8 mouse cellular contexts compared by ENCODE assay signal in the genomic region with DNA sequence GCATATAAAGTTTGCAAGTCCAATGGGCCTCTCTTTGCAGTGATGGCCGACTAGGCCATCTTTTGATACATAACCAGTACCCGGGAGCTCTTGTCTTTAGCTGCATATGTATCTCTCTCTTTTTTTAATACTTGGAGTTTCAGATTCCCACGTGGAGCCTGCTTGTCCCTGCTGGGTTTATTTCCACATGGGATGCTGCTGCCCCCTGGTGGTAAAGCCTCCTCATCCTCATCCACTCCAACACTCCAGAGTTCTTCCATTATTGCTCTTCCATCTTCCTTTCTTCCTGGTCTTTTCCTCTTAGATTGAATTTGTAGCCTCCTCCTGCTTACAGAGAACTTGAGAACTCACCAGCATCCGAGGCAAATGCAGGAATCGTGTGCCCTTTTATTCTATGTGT. TPM values are rescaled to one million over a fixed set of nuclear protein-coding genes. Genes with fewer than 3 reads are reported as not detected.
DNase-seq lines count a peak whose midpoint lies in the region; ATAC-seq and TF ChIP-seq lines count a peak whose summit lies in the region.
"Had no signal": no experiment of that assay in that cellular context is flagged by ENCODE, and none has a peak within 500 bp of the region (broad histone marks: within the 10 kb centered on the region; RNA-seq: fewer than 3 reads in every experiment).

No protein-coding gene starts in this region.

- no peak for TF ChIP-seq EP300 in liver, postnatal 0 days (IDR thresholded peaks at IDR 0.05; ENCODE audit: low read depth)

- no peaks in the 10 kb centered on the region for H3K4me1 ChIP-seq in bone marrow macrophage, adult 2 months (ENCODE audit: control insufficient read depth, insufficient read depth, low read length)
- H3K4me1 ChIP-seq in forebrain, embryonic 11.5 days (replicated peaks; ENCODE audit: control insufficient read depth, insufficient read depth, low read length) = no peaks in the 10 kb centered on the region
- no peaks in the 10 kb centered on the region for H3K4me1 ChIP-seq in liver, postnatal 0 days (ENCODE audit: insufficient read depth)
- H3K4me1 ChIP-seq: heart, embryonic 15.5 days had no signal

- 34% methylated on average over 5 of the region's 5 CpGs for WGBS in forebrain, embryonic 11.5 days
- WGBS in liver, postnatal 0 days (ENCODE audit: insufficient replicate concordance) = 27% methylated on average over 5 of the region's 5 CpGs

- ATAC-seq in forebrain, embryonic 11.5 days (replicated peaks; ENCODE audit: low FRiP score) = 0 out of 2 replicates have a peak, but pooled peaks have one; percentile 46
- ATAC-seq in liver, postnatal 0 days = no peak

- no peak overlapping the region for H3K4me2 ChIP-seq in forebrain, embryonic 11.5 days (ENCODE audit: low read depth, low read length, severe bottlenecking)
- H3K4me2 ChIP-seq in liver, postnatal 0 days (ENCODE audit: low read depth, low read length) = no peak overlapping the region
- H3K4me2 ChIP-seq: heart, embryonic 15.5 days had no signal

- no peak overlapping the region for H3K27ac ChIP-seq in bone marrow macrophage, adult 2 months (ENCODE audit: insufficient read depth, low read depth, low read length)
- no peak overlapping the region for H3K27ac ChIP-seq in forebrain, embryonic 11.5 days (ENCODE audit: low read depth, low read length)
- no peak overlapping the region for H3K27ac ChIP-seq in liver, postnatal 0 days (ENCODE audit: low read depth)
- H3K27ac ChIP-seq: heart, embryonic 15.5 days had no signal

- H3K36me3 ChIP-seq in forebrain, embryonic 11.5 days (ENCODE audit: control insufficient read depth, insufficient read depth, low read length) = no peaks in the 10 kb centered on the region
- no peaks in the 10 kb centered on the region for H3K36me3 ChIP-seq in liver, postnatal 0 days (replicated peaks; ENCODE audit: insufficient read depth, low read length)
- H3K36me3 ChIP-seq: heart, embryonic 15.5 days had no signal

- DNase-seq in 3T3-L1 (ENCODE audit: low read depth, low spot score) (peak; percentile 88), 416B (ENCODE audit: low read depth) (peak; percentile 35)
- DNase-seq in forebrain, embryonic 11.5 days (ENCODE audit: low spot score) = peak; percentile 86
- peak; percentile 66 to 84 for DNase-seq in kidney, postnatal 25 days
- DNase-seq in liver, postnatal 0 days = peak; percentile 67
- peak; percentile 35 to 44 for DNase-seq in right cerebral cortex, postnatal 36 days (ENCODE audit: low spot score in 2 of 2)

- H3K4me3 ChIP-seq in bone marrow macrophage, adult 2 months (ENCODE audit: insufficient read depth, low read length) = no peak overlapping the region
- H3K4me3 ChIP-seq in forebrain, embryonic 11.5 days (ENCODE audit: low read depth, low read length) = no peak overlapping the region
- no peak overlapping the region for H3K4me3 ChIP-seq in liver, postnatal 0 days (ENCODE audit: low read depth, low read length)
- H3K4me3 ChIP-seq: heart, embryonic 15.5 days had no signal

- H3K27me3 ChIP-seq in forebrain, embryonic 11.5 days (ENCODE audit: control insufficient read depth, insufficient read depth, low read length) = no peaks in the 10 kb centered on the region
- H3K27me3 ChIP-seq in liver, postnatal 0 days (ENCODE audit: insufficient read depth, low read length) = no peaks in the 10 kb centered on the region
- H3K27me3 ChIP-seq: heart, embryonic 15.5 days had no signal

- no peaks in the 10 kb centered on the region for H3K9me3 ChIP-seq in forebrain, embryonic 11.5 days (ENCODE audit: control insufficient read depth, low read length)
- no peaks in the 10 kb centered on the region for H3K9me3 ChIP-seq in liver, postnatal 0 days (ENCODE audit: low read length)
- H3K9me3 ChIP-seq: heart, embryonic 15.5 days had no signal

- TF ChIP-seq POLR2A in bone marrow macrophage, adult 2 months (IDR thresholded peaks at IDR 0.05; ENCODE audit: borderline replicate concordance, low read depth, low read length) = no peak

- H3K9ac ChIP-seq in forebrain, embryonic 11.5 days (ENCODE audit: low read length) = no peak overlapping the region
- no peak overlapping the region for H3K9ac ChIP-seq in liver, postnatal 0 days (replicated peaks)
- H3K9ac ChIP-seq: heart, embryonic 15.5 days had no signal

- peak; percentile 65 for TF ChIP-seq CTCF in bone marrow macrophage, adult 2 months (IDR thresholded peaks at IDR 0.05; ENCODE audit: low read depth, low read length)
- TF ChIP-seq CTCF in liver, postnatal 0 days (IDR thresholded peaks at IDR 0.05; ENCODE audit: low read depth) = peak; percentile 73

RNA-seq across cellular contexts. Expression of gene Hhat, which starts 48.9 kb away (rescaled TPM):
- polyA plus RNA-seq in bone marrow macrophage, adult 2 months (2012; ENCODE audit: insufficient read depth, insufficient read length, missing spikeins) = 0.39 and 0.92 TPM in 2 replicates
- 6.2 and 8.0 TPM in 2 replicates for polyA plus RNA-seq in forebrain, embryonic 11.5 days (2014; fragmentation: Nextera tagmentation; extraction: Ambion mirVana)
- 0.76 and 1.1 TPM in 2 replicates for polyA plus RNA-seq in liver, postnatal 0 days (2015; fragmentation: Nextera tagmentation; extraction: Ambion mirVana)

Comparison
In these comparisons a context has a peak if more than half of its experiments do, and no peak if none do; other contexts are left out.
1. DNase-seq: peak in every context shown above with its lines; median percentile 88 in 3T3-L1; 86 in forebrain, embryonic 11.5 days; 75 in kidney, postnatal 25 days; 67 in liver, postnatal 0 days; 40 in right cerebral cortex, postnatal 36 days; 35 in 416B.